Mouse (Mus musculus) ES-Bruce4 (cell line): ENCODE measurements at regions not wholly inside any gene's neighbourhood (a gene's known extent, or its start where the extent isn't known, plus 50 kb on each side); places are given as distances from the start of the nearest gene placed in this dataset.

ENCODE experiments used
- CTCF ChIP-seq: IDR thresholded peaks from one replicate; pipeline ENCODE4 v1.8.1; 2011; ENCODE audit warnings: low read depth, low read length
- POLR2A ChIP-seq: IDR thresholded peaks from one replicate; pipeline ENCODE4 v1.8.1; 2011; ENCODE audit warnings: low read length; ENCODE audit not compliant: insufficient read depth

DNA sequence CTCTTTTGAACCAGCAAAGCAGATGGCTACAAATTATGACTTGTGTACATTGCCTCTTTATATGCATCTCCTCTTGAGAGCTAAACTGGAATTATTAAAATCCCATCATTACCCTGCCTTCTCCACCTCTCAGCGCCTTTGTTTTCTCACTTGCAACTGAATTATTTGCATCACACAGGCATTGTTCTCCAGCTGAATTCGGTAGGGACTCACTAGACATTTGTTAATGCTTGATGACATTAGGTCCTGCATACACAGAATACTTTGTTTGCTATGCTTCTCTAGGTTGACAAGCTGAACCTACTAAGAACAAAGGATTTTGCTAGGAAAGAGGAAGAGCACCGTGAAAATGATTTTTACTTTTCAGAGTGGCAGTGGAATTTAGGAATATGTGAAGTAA lies 1248.4 kb downstream of the Hace1 start:
- no peak for TF ChIP-seq POLR2A
- TF ChIP-seq CTCF: no peak
